Mouse (Mus musculus): ENCODE measurements at regions not wholly inside any gene's neighbourhood (a gene's known extent, or its start where the extent isn't known, plus 50 kb on each side); places are given as distances from the start of the nearest gene placed in this dataset.
"Not testable (repeated sequence)": the region's sequence is repeated elsewhere in the genome, so short reads cannot be mapped to it uniquely, and the experiment has no call there.

DNA sequence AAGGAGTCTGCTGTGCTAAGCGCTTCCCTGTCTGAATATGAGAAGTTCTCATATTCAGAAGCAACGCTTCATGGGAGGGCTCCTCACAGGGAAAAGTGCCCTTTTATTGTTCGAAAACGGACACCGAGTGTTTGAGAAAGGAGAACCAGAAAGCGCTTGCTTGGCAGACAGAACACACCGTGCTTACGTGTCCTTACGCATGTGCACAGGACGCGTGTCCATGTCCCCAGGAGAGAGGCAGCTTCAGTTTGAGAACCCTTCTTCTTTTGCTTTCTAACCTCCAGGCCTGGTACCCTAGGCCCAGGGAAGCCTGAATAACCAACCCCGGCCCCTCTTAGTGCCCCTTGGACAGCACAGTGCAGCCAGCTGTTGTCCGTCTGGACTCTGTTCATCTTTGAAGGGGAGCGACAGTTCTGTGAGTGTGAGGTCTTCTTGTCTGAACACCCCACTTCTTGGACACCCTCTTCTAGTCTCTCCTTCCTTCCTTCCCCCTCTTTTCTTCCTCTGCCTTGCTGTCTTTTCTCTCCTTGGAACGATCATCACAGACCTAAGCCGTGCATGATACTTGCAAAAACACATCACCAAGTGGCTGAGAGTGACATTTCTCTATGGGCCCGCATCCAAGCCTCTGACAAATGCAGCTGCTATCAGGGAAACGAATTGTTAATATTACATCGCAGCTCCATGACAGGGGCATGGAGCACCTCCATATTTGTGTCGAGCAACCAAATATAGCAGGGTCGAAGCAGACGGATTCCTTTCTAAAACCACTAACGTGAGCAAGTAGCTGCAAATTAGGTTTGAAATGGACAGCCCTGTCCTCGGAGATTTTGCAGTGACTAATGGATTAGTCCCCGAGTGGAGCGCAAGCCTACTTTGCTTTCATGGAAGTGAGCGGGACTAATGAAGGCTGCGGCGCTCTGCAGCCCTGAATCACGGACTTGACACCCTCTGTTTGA is 149.9 kb upstream of the Sulf2 start:
- Histone ChIP-seq H3K4me3 (no peak overlapping the region), H3K27ac (no peak overlapping the region)
- no peak for TF ChIP-seq CTCF (IDR thresholded peaks at IDR 0.05)
- intact Hi-C loops (cut with DNase I) = no loop called here
- no peak for DNase-seq

DNA sequence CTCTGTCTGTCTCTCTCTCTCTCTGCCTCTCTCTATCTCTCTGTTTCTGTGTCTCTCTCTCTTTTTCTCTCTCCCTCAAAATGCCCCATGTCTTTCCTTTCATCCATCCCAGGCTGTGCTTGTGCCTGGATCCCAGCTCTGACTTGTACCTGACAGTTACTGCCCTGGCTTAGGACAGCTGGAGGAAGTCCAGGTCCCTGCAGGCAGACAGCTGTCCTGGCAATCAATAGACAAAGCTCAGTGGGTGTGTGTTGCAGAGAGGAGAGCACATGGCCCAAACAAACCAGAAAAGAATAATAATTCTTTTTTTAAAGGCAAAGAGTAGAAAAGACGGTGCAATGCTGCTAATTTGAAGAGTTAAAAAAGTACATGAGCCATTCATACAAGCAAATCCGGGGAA is 148.4 kb upstream of the Sulf2 start:
- DNase-seq = no peak
- H3K27ac ChIP-seq = no peak overlapping the region
- no peak overlapping the region for H3K4me3 ChIP-seq
- no peak for TF ChIP-seq CTCF (IDR thresholded peaks at IDR 0.05)
- intact Hi-C loops (cut with DNase I) = no loop called here

DNA sequence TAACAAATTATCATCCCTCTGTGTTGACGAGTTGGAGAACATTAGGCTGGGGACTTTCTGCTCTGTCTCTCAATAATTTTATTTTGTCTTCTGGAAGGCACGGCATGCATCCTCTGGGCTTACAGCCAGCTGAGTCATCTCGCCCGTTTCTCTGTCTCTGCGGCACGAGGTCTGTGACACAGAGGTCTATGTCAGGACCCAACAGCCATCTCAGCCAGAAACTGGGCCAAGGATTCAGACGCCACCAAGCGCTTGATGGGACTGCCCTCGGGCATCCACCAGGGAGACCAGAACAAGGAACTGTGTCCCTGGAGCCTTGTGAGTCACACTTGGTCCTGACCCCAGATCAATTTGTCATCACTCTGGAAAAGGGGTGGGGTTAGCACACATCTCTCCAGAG is 145.7 kb upstream of the Sulf2 start:
- TF ChIP-seq CTCF (IDR thresholded peaks at IDR 0.05) = peak; percentile 12; the same call in 1 of the 2 replicates
- H3K4me3 ChIP-seq = no peak overlapping the region
- no peak overlapping the region for H3K27ac ChIP-seq
- intact Hi-C loops (cut with DNase I) = no loop called here
- DNase-seq = peak; percentile 74

DNA sequence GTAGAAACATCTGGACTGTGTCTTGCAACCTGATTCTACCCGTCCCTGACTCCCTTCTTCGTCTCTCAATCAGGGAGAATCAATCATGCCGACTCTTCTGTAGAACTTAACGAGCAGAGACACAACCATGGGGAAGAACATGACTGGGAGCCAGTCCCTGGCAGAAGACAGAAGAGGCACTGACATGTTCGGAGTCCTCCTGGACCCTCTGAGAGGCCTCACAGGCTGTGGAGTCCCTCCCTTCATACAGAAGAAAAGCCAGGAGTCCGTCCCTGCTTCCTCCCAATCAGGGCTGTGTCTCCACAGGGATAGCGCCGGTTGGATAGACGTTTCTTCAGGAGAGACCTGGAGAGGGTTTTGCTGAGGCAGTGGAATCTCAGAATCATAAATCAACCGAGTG is 139.2 kb upstream of the Sulf2 start:
- intact Hi-C loops (cut with DNase I) = no loop called here
- no peak overlapping the region for H3K27ac ChIP-seq
- TF ChIP-seq CTCF (IDR thresholded peaks at IDR 0.05) = no peak
- H3K4me3 ChIP-seq = no peak overlapping the region
- no peak for DNase-seq

DNA sequence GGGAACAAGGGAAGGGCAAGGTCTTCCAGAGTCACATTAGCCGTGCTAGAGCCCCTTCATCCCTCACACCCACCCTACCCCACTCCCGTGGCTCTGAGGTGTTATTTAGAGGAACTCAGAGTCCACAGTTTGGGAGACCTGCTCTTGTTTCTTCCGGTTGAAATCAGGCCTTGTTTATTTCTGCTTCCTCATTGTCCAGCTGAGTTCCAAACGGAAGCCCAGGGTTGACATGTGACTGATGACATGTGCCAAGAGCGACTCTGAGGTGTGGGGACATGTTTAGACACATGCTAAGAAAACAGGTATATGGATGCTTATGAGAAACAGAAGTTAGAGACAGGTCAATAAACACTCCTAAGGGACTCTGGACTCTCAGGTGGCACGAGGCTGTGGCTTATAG is 137.5 kb upstream of the Sulf2 start:
- Histone ChIP-seq H3K27ac (no peak overlapping the region), H3K4me3 (no peak overlapping the region)
- TF ChIP-seq CTCF (IDR thresholded peaks at IDR 0.05) = no peak
- no peak for DNase-seq
- intact Hi-C loops (cut with DNase I) = no loop called here

DNA sequence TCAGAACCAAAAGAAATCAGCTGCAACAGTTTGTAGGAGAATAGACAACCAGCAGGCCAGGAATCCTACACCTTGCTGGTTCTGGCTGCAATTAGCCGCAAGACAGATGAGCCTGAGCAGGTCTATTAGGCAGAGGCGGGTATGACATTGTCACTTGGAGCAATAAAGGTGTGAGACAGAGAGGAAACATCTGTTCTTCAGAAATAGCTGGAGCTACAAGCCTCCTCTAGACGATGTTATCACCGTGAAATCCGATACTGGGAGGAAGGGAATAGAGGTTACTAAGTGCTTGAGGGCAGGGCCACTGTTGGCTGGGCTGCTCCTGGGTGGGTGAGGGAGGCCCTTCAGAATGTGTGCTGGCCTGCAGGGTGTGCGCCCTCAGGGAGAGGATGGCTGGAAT is 135.8 kb upstream of the Sulf2 start:
- intact Hi-C loops (cut with DNase I) = no loop called here
- TF ChIP-seq CTCF (IDR thresholded peaks at IDR 0.05) = no peak
- DNase-seq = peak; percentile 27
- no peak overlapping the region for H3K27ac ChIP-seq
- no peak overlapping the region for H3K4me3 ChIP-seq

DNA sequence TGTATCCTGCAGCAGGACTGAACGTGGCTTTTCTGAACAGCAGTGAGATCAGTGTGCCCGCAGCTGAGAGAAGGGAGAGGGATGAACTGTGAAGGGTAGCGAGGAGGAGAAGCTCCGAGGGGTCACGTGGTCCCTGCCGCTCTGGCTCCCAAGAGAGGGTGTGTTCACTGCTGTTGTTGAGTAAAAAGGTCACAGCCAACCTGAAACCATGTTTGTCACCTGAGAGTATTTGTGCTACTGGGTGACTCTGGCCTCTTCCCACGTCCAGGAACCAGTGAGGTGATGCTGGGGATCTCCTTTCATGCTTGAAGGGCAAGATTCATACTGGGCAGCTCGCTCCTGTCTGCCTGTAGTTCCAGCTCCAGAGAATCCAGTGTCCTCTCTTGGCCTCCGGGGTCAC is 135.4 kb upstream of the Sulf2 start:
- Histone ChIP-seq H3K27ac (no peak overlapping the region), H3K4me3 (no peak overlapping the region)
- TF ChIP-seq CTCF (IDR thresholded peaks at IDR 0.05) = no peak
- DNase-seq = no peak
- intact Hi-C loops (cut with DNase I) = no loop called here

DNA sequence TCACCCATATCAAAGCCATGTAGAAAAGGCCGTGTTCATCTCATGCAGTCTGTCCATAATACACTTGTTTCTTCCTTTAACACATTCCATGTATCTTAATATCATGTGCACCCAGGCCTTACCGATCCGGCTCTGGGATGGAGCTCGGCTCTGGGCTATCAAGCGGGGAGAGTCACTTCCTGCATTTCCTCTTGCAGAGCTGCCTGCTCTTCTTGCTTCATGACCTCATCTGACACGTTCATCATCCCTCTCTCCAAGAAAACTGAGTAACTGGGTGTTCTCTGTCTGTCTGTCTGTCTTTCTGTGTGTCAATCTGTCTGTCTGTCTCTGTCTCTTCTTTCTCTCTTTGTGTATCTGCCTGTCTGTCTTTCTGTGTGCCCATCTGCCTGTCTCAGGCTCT is 133.7 kb upstream of the Sulf2 start:
- no peak for DNase-seq
- Histone ChIP-seq H3K4me3 (no peak overlapping the region), H3K27ac (no peak overlapping the region)
- no peak for TF ChIP-seq CTCF (IDR thresholded peaks at IDR 0.05)
- intact Hi-C loops (cut with DNase I) = no loop called here

DNA sequence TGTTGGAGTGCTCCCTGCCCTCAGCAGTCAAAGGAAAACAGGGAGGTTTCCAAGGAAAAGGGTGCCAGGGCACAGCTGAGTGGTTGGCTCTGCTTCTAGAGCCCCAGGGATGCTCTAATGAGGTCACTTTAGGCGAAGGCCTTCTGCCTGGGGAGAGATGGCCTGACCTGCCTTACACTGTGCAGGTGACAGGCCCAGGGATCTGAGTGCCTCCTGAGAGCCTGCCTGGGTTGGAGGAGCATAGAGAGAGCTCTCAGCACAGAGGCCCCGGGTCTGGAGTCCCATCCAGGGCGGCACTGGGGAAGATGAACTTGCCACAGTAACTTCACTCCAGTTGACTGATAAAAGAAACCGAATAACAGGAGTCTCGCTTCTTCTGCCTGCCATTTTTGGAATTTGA is 125.7 kb upstream of the Sulf2 start:
- DNase-seq; H3K4me3 ChIP-seq; intact Hi-C loops (cut with DNase I): not testable (repeated sequence)
- peak overlapping the region; percentile 24; the same call in 1 of the 2 replicates for H3K27ac ChIP-seq

DNA sequence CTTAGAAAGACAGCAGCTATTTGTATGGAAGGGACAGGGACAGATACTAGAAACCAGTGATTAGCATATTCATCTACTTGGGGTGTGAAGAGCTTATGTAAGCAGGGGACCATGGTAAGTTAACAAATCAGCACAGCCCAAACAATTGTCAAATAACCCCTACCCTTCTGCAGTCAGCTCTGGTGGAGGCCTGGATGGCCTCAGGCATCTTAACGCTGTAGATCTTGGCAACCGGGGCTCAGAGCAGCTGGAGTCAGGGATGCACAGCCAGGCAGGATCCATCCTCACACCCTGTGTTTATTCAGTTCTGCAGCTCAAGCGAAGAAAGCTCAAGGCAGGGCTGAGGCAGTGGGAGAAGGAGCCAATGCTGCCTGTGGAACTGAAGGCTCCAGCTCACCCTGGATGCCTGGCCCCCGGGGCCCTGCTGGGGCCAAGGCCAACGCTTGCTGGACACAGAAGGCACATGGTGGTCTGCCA is 125.2 kb upstream of the Sulf2 start:
- H3K4me3 ChIP-seq = no peak overlapping the region
- DNase-seq = peak; percentile 40
- peak overlapping the region; percentile 24; the same call in 1 of the 2 replicates for H3K27ac ChIP-seq
- no peak for TF ChIP-seq CTCF (IDR thresholded peaks at IDR 0.05)
- intact Hi-C loops (cut with DNase I) = no loop called here

DNA sequence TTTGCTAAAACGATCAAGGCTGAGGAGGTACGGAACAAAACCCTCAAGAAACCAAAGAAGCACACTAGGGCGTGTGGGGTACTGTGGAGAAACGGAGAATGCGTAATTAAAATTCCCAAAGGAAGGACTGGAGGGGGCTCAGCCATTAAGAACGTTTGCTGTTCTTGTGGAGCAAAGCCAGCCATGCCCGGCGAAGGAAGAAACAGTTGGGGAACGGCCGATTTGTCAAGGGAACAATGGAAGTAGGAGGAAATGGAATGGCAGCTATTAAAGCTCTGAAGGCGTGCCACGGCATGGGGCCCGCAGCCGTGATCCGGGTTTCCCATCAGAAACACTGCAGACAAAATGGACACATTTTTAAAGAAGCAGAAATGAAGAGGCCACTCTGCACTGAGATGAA is 124.2 kb upstream of the Sulf2 start:
- DNase-seq = no peak
- TF ChIP-seq CTCF (IDR thresholded peaks at IDR 0.05) = no peak
- intact Hi-C loops (cut with DNase I) = no loop called here
- no peak overlapping the region for H3K27ac ChIP-seq
- H3K4me3 ChIP-seq = no peak overlapping the region

DNA sequence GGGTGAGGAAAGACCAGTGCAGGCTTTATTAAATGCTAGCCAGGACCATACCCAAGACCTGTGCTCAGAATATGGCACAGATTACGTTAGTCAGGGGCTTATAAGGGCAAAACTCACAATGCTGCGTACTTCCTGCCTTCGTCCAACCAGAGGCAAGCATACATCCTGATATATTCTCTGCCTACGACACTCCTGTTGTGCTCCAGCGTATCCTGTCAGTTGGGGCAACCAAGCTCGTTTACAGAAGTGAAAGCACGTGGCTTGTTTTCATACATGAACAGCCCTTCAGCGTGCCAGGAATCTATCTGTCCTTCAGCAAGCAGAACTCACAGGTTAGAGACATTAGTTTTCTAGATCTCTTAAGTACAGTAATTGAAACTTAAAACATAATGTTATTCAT is 119.9 kb upstream of the Sulf2 start:
- intact Hi-C loops (cut with DNase I) = no loop called here
- Histone ChIP-seq H3K27ac (no peak overlapping the region), H3K4me3 (no peak overlapping the region)
- no peak for TF ChIP-seq CTCF (IDR thresholded peaks at IDR 0.05)
- no peak for DNase-seq

DNA sequence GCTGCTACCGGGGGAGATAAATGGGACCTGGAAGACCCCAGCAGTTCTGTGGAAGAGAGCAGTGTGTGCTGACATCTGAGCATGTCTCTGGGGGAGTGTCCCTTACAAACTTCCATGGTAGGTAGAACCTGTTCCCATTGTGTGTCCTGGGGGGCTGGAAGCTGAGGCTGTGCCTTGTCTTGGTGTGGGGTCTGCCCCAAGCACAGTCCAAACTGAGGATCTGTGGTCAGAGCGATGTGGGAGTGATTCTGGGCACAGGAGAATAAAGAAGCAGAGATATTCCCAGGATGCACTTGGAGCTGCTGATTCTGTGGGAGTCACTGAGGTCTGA is 118.5 kb upstream of the Sulf2 start:
- Histone ChIP-seq H3K4me3 (no peak overlapping the region), H3K27ac (no peak overlapping the region)
- DNase-seq = no peak
- TF ChIP-seq CTCF (IDR thresholded peaks at IDR 0.05) = no peak
- intact Hi-C loops (cut with DNase I) = no loop called here

Data from gastrocnemius, adult 2 months (tissue).